Mouse (Mus musculus): ENCODE data around the gene Kcnma1. TPM values are rescaled to one million over a fixed set of nuclear protein-coding genes. Genes with fewer than 3 reads are reported as not detected.
A peak's percentile ranks its signal among the peaks of the same experiment; 100 is the strongest.

The Kcnma1 gene
- polyA plus RNA-seq (2011; ENCODE audit: insufficient read depth, insufficient read length, low replicate concordance, missing spikeins): 1.6 TPM in 1 of 2 replicates, not detected in the other

- TF ChIP-seq CTCF (IDR thresholded peaks at IDR 0.05; ENCODE audit: control insufficient read depth, insufficient read depth, low read length): no peak
- no peak for TF ChIP-seq POLR2A (IDR thresholded peaks at IDR 0.05; ENCODE audit: borderline replicate concordance, control insufficient read depth, low read depth, low read length)
- H3K27ac ChIP-seq (ENCODE audit: control insufficient read depth, insufficient read depth, low read depth, low read length, poor library complexity): no peak within 1 kb of the TSS
- H3K4me3 ChIP-seq (replicated peaks; ENCODE audit: control insufficient read depth, low read depth, low read length): no peak within 1 kb of the TSS
- 50% methylated on average over 3 of the region's 3 CpGs for WGBS
- no peaks in the 10 kb centered on the region for H3K4me1 ChIP-seq (ENCODE audit: control insufficient read depth, insufficient read depth, low read length)
These were observed at the start of gene Kcnma1 for GRCm38 (mm10) chr14:24014391-24014790. TSS of gene Kcnma1 (minus strand) at chr14:24014491.

GRCm38 (mm10) chr14:24059747-24060146 is 45.5 kb upstream of the Kcnma1 start:
- no peak overlapping the region for H3K27ac ChIP-seq (ENCODE audit: control insufficient read depth, insufficient read depth, low read depth, low read length, poor library complexity)
- no peak for TF ChIP-seq POLR2A (IDR thresholded peaks at IDR 0.05; ENCODE audit: borderline replicate concordance, control insufficient read depth, low read depth, low read length)
- peak; percentile 26; the same call in 1 of the 2 replicates for TF ChIP-seq CTCF (IDR thresholded peaks at IDR 0.05; ENCODE audit: control insufficient read depth, insufficient read depth, low read length)
- WGBS: 43% methylated on average over 8 of the region's 8 CpGs
- no peaks in the 10 kb centered on the region for H3K4me1 ChIP-seq (ENCODE audit: control insufficient read depth, insufficient read depth, low read length)
- no peak overlapping the region for H3K4me3 ChIP-seq (replicated peaks; ENCODE audit: control insufficient read depth, low read depth, low read length)

GRCm38 (mm10) chr14:24059287-24059686 is 45.0 kb upstream of the Kcnma1 start:
- 74% methylated on average over 4 of the region's 4 CpGs for WGBS
- H3K4me3 ChIP-seq (replicated peaks; ENCODE audit: control insufficient read depth, low read depth, low read length): no peak overlapping the region
- H3K27ac ChIP-seq (ENCODE audit: control insufficient read depth, insufficient read depth, low read depth, low read length, poor library complexity): no peak overlapping the region
- H3K4me1 ChIP-seq (ENCODE audit: control insufficient read depth, insufficient read depth, low read length): no peaks in the 10 kb centered on the region
- TF ChIP-seq POLR2A (IDR thresholded peaks at IDR 0.05; ENCODE audit: borderline replicate concordance, control insufficient read depth, low read depth, low read length) (no peak), CTCF (IDR thresholded peaks at IDR 0.05; ENCODE audit: control insufficient read depth, insufficient read depth, low read length) (no peak)

GRCm38 (mm10) chr14:24051821-24052220 is 37.5 kb upstream of the Kcnma1 start:
- no peak overlapping the region for H3K27ac ChIP-seq (ENCODE audit: control insufficient read depth, insufficient read depth, low read depth, low read length, poor library complexity)
- H3K4me1 ChIP-seq (ENCODE audit: control insufficient read depth, insufficient read depth, low read length): no peaks in the 10 kb centered on the region
- no peak overlapping the region for H3K4me3 ChIP-seq (replicated peaks; ENCODE audit: control insufficient read depth, low read depth, low read length)
- TF ChIP-seq POLR2A (IDR thresholded peaks at IDR 0.05; ENCODE audit: borderline replicate concordance, control insufficient read depth, low read depth, low read length) (no peak), CTCF (IDR thresholded peaks at IDR 0.05; ENCODE audit: control insufficient read depth, insufficient read depth, low read length) (no peak)
- 67% methylated on average over 2 of the region's 2 CpGs for WGBS

GRCm38 (mm10) chr14:24036609-24037008 is 22.3 kb upstream of the Kcnma1 start:
- WGBS: 71% methylated on average over 2 of the region's 2 CpGs
- H3K4me3 ChIP-seq (replicated peaks; ENCODE audit: control insufficient read depth, low read depth, low read length): no peak overlapping the region
- H3K27ac ChIP-seq (ENCODE audit: control insufficient read depth, insufficient read depth, low read depth, low read length, poor library complexity): no peak overlapping the region
- H3K4me1 ChIP-seq (ENCODE audit: control insufficient read depth, insufficient read depth, low read length): no peaks in the 10 kb centered on the region
- TF ChIP-seq CTCF (IDR thresholded peaks at IDR 0.05; ENCODE audit: control insufficient read depth, insufficient read depth, low read length) (no peak), POLR2A (IDR thresholded peaks at IDR 0.05; ENCODE audit: borderline replicate concordance, control insufficient read depth, low read depth, low read length) (no peak)

- no peak overlapping the region for H3K27ac ChIP-seq (ENCODE audit: control insufficient read depth, insufficient read depth, low read depth, low read length, poor library complexity)
- WGBS: 70% methylated on average over 4 of the region's 4 CpGs
These were observed 21.9 kb upstream of the Kcnma1 start for GRCm38 (mm10) chr14:24036208-24036535.

GRCm38 (mm10) chr14:24035486-24036207 is 21.4 kb upstream of the Kcnma1 start:
- Histone ChIP-seq H3K27ac (ENCODE audit: control insufficient read depth, insufficient read depth, low read depth, low read length, poor library complexity) (no peak overlapping the region), H3K4me1 (ENCODE audit: control insufficient read depth, insufficient read depth, low read length) (no peaks in the 10 kb centered on the region), H3K4me3 (replicated peaks; ENCODE audit: control insufficient read depth, low read depth, low read length) (no peak overlapping the region)
- TF ChIP-seq POLR2A (IDR thresholded peaks at IDR 0.05; ENCODE audit: borderline replicate concordance, control insufficient read depth, low read depth, low read length) (no peak), CTCF (IDR thresholded peaks at IDR 0.05; ENCODE audit: control insufficient read depth, insufficient read depth, low read length) (no peak)
- WGBS: 34% methylated on average over 11 of the region's 11 CpGs

More at GRCm38 (mm10) chr14:24036208-24036535, 21.9 kb upstream of the Kcnma1 start:
- TF ChIP-seq CTCF (IDR thresholded peaks at IDR 0.05; ENCODE audit: control insufficient read depth, insufficient read depth, low read length): no peak
- TF ChIP-seq POLR2A (IDR thresholded peaks at IDR 0.05; ENCODE audit: borderline replicate concordance, control insufficient read depth, low read depth, low read length): no peak
- H3K4me3 ChIP-seq (replicated peaks; ENCODE audit: control insufficient read depth, low read depth, low read length): no peak overlapping the region
- no peaks in the 10 kb centered on the region for H3K4me1 ChIP-seq (ENCODE audit: control insufficient read depth, insufficient read depth, low read length)

GRCm38 (mm10) chr14:24032876-24033389 is 18.6 kb upstream of the Kcnma1 start:
- no peak for TF ChIP-seq POLR2A (IDR thresholded peaks at IDR 0.05; ENCODE audit: borderline replicate concordance, control insufficient read depth, low read depth, low read length)
- TF ChIP-seq CTCF (IDR thresholded peaks at IDR 0.05; ENCODE audit: control insufficient read depth, insufficient read depth, low read length): no peak
- WGBS: 75% methylated on average over 7 of the region's 7 CpGs

More at GRCm38 (mm10) chr14:24032876-24033389, 18.6 kb upstream of the Kcnma1 start:
- Histone ChIP-seq H3K4me3 (replicated peaks; ENCODE audit: control insufficient read depth, low read depth, low read length) (no peak overlapping the region), H3K27ac (ENCODE audit: control insufficient read depth, insufficient read depth, low read depth, low read length, poor library complexity) (no peak overlapping the region), H3K4me1 (ENCODE audit: control insufficient read depth, insufficient read depth, low read length) (no peaks in the 10 kb centered on the region)
